Mouse (Mus musculus) midbrain, embryonic 13.5 days (tissue): ENCODE results near the gene Simc1. TPM values are rescaled to one million over a fixed set of nuclear protein-coding genes. Genes with fewer than 3 reads are reported as not detected.

Experiments
- ATAC-seq: fragments of 200-750 bp; cut with Nextera tagmentation; 2 replicates; pipeline ENCODE4 v1.8.0; 2017; ENCODE audit warnings: mild to moderate bottlenecking, moderate TSS enrichment, moderate library complexity
- H3K27ac ChIP-seq: fragments of 300-500 bp; sonication (generic); 2 replicates; pipeline ENCODE4 v1.5.1; 2015; ENCODE audit warnings: inconsistent platforms, mild to moderate bottlenecking, moderate library complexity
- H3K27me3 ChIP-seq: fragments of 300-500 bp; sonication (generic); 2 replicates; pipeline ENCODE4 v1.6.1; 2015; ENCODE audit warnings: mild to moderate bottlenecking, inconsistent platforms
- H3K36me3 ChIP-seq: fragments of 300-500 bp; sonication (generic); 2 replicates; pipeline ENCODE4 v1.6.1; 2015; ENCODE audit warnings: mild to moderate bottlenecking, inconsistent platforms
- H3K4me1 ChIP-seq: fragments of 300-500 bp; sonication (generic); replicated peaks from 2 replicates; pipeline ENCODE4 v1.6.1; 2015; ENCODE audit warnings: inconsistent platforms
- H3K4me2 ChIP-seq: fragments of 300-500 bp; sonication (generic); replicated peaks from 2 replicates; pipeline ENCODE4 v1.6.1; 2015; ENCODE audit warnings: moderate library complexity, mild to moderate bottlenecking, inconsistent platforms
- H3K4me3 ChIP-seq: fragments of 300-500 bp; sonication (generic); replicated peaks from 2 replicates; pipeline ENCODE4 v1.5.1; 2015; ENCODE audit warnings: mild to moderate bottlenecking, inconsistent platforms
- H3K9ac ChIP-seq: fragments of 300-500 bp; sonication (generic); replicated peaks from 2 replicates; pipeline ENCODE4 v1.6.1; 2015; ENCODE audit warnings: mild to moderate bottlenecking, inconsistent platforms
- H3K9me3 ChIP-seq: fragments of 300-500 bp; sonication (generic); 2 replicates; pipeline ENCODE4 v1.6.1; 2016; ENCODE audit warnings: mild to moderate bottlenecking, inconsistent platforms
- WGBS: fragments of 180-500 bp; shearing (Covaris S2); methylation state at CpG from one replicate; pipeline ENCODE4 v1.1.7; 2015; 5-methylcytosine and 5-hydroxymethylcytosine counted together
- polyA plus RNA-seq: library from polyadenylated mRNA; unstranded; fragments of >200 nt; fragmentation: Nextera tagmentation; extraction: Ambion mirVana; gene quantifications from 2 replicates; pipeline ENCODE4 v1.2.1, GENCODE M21; 2015

Gene Simc1
- 18.9 and 21.3 TPM in 2 replicates for polyA plus RNA-seq

DNA sequence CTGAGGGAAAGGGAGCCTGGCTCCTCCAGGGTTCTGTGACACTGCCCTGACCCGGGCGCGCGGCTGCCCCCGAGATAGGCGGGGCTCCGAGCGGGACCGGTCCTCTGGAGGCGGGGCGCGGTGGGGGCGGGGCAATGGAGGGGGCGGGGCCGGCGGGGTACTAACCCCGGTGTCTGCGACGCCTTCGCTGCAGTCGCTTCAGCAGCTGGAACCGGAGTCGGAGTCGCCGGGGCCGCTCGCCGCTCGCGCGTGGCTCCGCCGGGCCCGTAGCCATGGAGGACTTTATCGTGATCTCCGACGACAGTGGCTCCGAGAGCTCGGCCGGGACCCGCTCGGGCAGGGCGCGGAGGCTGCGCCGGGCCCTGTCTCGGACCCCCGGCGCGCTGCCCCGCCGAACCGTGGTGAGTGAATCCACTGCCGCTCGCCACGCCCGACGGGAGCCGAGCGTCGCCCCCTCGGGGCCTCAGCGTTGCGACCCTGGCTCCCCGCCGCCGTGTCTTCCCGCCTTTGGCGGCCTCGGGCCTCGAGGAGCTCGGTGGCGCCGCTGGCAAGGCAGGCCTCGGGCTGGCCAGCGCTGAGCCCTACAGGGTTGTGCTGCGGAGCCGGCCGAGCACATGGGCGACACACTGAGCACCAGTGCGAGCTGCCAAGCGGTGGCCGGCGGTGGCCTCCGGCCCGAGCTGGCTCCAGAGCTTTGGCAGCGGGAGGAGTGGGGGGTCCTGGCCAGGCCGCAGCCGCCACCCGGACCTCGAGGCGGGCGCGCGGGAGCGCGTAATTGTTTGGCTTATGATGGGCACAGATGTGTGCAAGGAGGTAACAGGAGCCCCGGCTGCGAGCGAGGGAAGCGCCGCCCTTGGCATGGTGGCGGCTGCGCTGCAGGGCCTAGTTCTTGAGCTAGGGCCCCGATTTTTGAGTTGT lies at the start of gene Simc1:
Gene Simc1, plus strand, starts transcription at position 176 of the 918 bp plus-strand sequence.
- Histone ChIP-seq H3K4me3 (peak within 1 kb of the TSS; percentile 76), H3K27ac (peak within 1 kb of the TSS; percentile 86), H3K4me2 (peak within 1 kb of the TSS; percentile 81), H3K9ac (peak within 1 kb of the TSS; percentile 89), H3K4me1 (peaks cover 20% of the 10 kb centered on the region), H3K9me3 (no peaks in the 10 kb centered on the region), H3K27me3 (peaks cover 9% of the 10 kb centered on the region; the same call in 1 of the 2 replicates), H3K36me3 (no peaks in the 10 kb centered on the region; the same call in 1 of the 2 replicates)
- under 1% methylated on average over 98 of the region's 105 CpGs for WGBS
- peak; percentile 94 for ATAC-seq

DNA sequence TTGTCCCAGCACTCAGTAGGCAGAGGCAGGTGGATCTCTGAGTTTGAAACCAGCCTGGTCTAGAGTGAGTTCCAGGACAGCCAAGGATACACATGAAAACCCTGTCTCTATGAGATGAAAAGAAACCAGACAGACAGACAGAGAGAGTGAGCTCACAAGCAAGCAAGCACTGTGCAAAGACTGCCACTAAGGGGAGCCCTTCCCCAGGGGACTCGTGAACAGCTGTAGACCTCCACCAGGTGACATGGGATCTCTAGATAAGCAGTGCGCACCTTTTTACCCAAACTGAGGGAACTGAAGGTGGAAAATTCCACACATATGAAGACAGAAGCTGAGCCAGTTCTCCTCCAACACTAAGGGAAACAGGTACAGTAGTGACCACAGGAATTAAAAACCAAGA lies 46.5 kb upstream of the Simc1 start:
- ATAC-seq: no peak
- H3K36me3 ChIP-seq: peaks cover 80% of the 10 kb centered on the region
- 84% methylated on average over 2 of the region's 2 CpGs for WGBS
- H3K4me3 ChIP-seq: no peak overlapping the region
- no peak overlapping the region for H3K27ac ChIP-seq
- H3K9ac ChIP-seq: no peak overlapping the region
- H3K4me2 ChIP-seq: no peak overlapping the region
- no peaks in the 10 kb centered on the region for H3K4me1 ChIP-seq
- H3K9me3 ChIP-seq: no peaks in the 10 kb centered on the region
- no peaks in the 10 kb centered on the region for H3K27me3 ChIP-seq

DNA sequence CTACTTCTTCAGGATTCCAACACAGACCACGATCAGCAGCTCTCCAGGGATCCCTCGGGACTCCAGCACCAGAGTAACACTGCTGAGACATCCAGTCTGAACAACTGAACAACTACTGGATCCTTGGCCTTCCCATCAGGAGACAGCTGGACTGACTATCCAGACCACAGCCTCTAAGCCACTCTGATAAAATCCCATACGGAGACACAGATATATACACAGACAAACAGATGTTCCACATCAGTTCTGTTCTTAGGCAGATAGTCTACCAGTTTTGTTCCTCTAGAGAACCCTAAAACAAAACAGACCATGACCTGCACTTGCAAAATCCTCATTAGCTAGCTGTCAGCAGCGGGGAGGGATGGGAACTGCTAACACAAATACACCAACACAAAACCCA lies 44.3 kb upstream of the Simc1 start:
- no peaks in the 10 kb centered on the region for H3K4me1 ChIP-seq
- H3K4me2 ChIP-seq: no peak overlapping the region
- H3K9me3 ChIP-seq: peaks cover 1% of the 10 kb centered on the region; the same call in 1 of the 2 replicates
- no peak overlapping the region for H3K9ac ChIP-seq
- peaks cover 94% of the 10 kb centered on the region for H3K36me3 ChIP-seq
- ATAC-seq: no peak
- H3K27ac ChIP-seq: no peak overlapping the region
- 91% methylated on average over 4 of the region's 4 CpGs for WGBS
- no peak overlapping the region for H3K4me3 ChIP-seq
- no peaks in the 10 kb centered on the region for H3K27me3 ChIP-seq

DNA sequence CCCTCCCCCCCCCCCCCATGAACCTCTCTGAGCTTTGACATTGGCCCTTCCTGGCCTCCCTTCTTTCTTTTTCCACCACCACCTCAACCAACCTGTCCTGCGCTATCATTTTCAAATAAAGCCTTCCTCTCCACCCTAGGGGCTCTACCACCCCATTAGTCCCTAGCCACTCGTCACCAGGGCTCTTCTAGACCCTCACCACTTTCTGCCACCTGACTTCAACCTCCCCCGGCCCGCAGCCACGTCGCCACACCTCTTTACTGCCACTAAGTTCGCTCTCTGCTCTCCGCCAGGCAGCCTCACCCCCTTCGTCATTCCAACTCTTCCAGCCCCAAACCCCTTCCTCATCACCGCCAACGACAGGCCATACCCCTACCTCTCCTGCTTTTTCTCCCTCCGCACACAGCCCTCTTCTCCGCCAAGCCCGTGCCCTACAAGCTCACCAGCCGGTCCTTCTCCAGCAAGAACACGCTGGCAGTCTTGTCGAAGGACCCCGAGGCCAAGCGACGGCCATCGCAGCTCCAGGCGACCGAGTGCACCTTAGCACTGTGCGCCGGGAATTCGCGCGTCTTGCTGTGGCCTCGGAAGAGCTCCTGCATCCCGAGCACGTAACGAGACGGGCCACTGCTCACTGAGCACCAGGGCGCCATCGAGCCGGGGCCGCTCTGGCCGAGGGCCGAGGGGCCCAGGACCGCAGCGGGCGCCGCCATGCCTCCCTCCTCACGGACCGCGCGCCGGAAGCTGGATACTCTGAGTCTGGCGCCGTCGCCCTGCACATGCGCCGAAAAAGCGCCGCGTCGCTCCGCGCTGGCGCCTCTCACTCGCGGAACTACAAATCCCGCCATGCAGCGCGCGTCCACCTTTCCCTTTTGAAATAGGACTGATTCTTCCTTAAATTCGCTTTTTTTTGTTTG lies 35.2 kb upstream of the Simc1 start, which contains the start of gene Thoc3:
Gene Thoc3, minus strand, starts transcription at position 752 of the 914 bp plus-strand sequence.
- Histone ChIP-seq H3K4me3 (peak within 1 kb of the TSS; percentile 95), H3K36me3 (peaks cover 43% of the 10 kb centered on the region), H3K9ac (peak within 1 kb of the TSS; percentile 88), H3K27ac (peak within 1 kb of the TSS; percentile 51), H3K9me3 (peaks cover 6% of the 10 kb centered on the region; the same call in 1 of the 2 replicates), H3K27me3 (no peaks in the 10 kb centered on the region), H3K4me2 (peak within 1 kb of the TSS; percentile 97), H3K4me1 (peaks cover 17% of the 10 kb centered on the region)
- under 1% methylated on average over 66 of the region's 67 CpGs for WGBS
- ATAC-seq: peak; percentile 99

DNA sequence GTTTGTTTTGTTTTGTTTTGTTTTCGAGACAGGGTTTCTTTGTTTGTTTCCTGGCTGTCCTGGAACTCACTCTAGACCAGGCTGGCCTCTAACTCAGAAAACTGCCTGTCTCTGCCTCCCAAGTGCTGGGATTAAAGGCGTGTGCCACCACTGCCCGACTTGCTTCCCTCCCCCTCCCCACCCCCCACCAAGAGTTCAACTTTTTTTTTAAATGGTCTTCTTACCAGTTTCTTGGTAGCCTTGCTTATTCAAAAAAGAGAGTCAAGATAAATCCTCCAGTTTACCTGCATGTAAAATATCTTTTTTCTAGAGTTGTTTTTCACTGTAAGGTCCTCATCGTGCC lies 34.6 kb upstream of the Simc1 start:
- H3K9ac ChIP-seq: no peak overlapping the region
- WGBS: 19% methylated on average over 4 of the region's 4 CpGs
- ATAC-seq: peak; percentile 82

DNA sequence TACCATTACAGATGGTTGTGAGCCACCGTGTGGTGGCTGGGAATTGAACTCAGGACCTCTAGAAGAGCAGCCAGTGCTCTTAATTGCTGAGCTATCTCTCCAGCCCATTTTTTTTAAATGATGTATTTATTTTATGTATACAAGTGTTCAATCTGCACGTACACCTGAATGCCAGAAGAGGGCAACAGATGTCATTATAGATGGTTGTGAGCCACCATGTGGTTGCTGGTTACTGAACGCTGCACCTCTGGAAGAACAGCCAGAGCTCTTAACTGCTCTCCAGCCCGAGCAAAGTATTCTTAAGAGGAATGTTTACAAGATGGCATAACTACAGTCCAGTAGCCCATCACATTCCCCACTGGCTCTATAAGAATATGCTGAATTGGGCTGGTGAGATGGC lies 31.6 kb upstream of the Simc1 start:
- peaks cover 13% of the 10 kb centered on the region for H3K4me1 ChIP-seq
- no peak overlapping the region for H3K4me2 ChIP-seq
- H3K36me3 ChIP-seq: peaks cover 7% of the 10 kb centered on the region
- ATAC-seq: no peak
- no peaks in the 10 kb centered on the region for H3K9me3 ChIP-seq
- H3K27me3 ChIP-seq: 0 out of 2 replicates have a peak, but pooled peaks cover 3% of the 10 kb centered on the region
- H3K27ac ChIP-seq: no peak overlapping the region
- no peak overlapping the region for H3K9ac ChIP-seq
- 83% methylated on average over 4 of the region's 4 CpGs for WGBS
- no peak overlapping the region for H3K4me3 ChIP-seq

More for the DNA sequence above, 34.6 kb upstream of the Simc1 start:
- 0 out of 2 replicates have a peak, but pooled peaks cover under 1% of the 10 kb centered on the region for H3K27me3 ChIP-seq
- no peak overlapping the region for H3K27ac ChIP-seq
- peaks cover 6% of the 10 kb centered on the region; the same call in 1 of the 2 replicates for H3K9me3 ChIP-seq
- peaks cover 17% of the 10 kb centered on the region for H3K4me1 ChIP-seq
- H3K4me3 ChIP-seq: peak overlapping the region; percentile 95
- peak overlapping the region; percentile 97 for H3K4me2 ChIP-seq
- H3K36me3 ChIP-seq: peaks cover 37% of the 10 kb centered on the region

DNA sequence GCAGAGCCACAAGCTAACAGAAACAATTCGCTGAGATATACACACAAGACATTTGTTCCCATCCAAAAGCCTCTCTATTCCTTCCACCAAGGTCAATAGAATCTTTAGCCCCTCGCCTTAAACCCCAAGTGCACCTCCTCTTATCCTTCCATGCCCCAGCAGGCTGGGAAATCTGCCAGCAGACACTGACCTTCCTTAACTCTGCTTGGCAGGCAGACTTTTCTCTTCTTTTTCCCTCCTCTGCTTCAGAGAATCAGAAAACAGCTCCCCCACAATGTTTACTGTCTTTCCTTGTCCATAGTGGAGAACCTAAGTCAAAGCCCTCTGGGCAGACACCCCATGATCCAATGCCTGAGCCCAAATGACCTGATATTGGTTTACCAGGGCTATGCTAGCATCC lies 28.6 kb upstream of the Simc1 start:
- Histone ChIP-seq H3K36me3 (no peaks in the 10 kb centered on the region), H3K4me3 (no peak overlapping the region), H3K9ac (no peak overlapping the region), H3K4me1 (no peaks in the 10 kb centered on the region), H3K9me3 (no peaks in the 10 kb centered on the region), H3K27ac (no peak overlapping the region), H3K27me3 (0 out of 2 replicates have a peak, but pooled peaks cover 3% of the 10 kb centered on the region), H3K4me2 (no peak overlapping the region)
- 76% methylated on average over 2 of the region's 2 CpGs for WGBS
- ATAC-seq: no peak

DNA sequence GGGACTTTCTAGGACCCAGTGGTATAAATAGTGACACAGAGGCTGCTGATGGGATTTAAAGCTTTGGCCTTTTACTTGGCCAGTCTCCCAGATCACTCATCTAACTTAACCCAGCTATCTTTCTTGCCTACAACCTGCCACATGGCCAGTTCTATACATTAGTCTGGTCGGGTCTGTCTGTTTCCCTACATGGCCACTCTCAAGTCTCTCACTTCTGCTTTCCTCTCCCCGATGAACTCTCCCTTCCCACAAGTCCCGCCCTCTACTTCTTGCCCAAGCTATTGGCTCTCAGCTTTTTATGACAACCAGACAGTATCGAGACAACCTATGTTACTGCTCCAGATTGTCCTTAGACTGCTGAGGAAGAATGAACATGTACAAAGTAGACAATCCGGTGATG lies 27.9 kb upstream of the Simc1 start:
- Histone ChIP-seq H3K36me3 (no peaks in the 10 kb centered on the region), H3K9me3 (no peaks in the 10 kb centered on the region), H3K4me2 (no peak overlapping the region), H3K27me3 (0 out of 2 replicates have a peak, but pooled peaks cover 3% of the 10 kb centered on the region), H3K27ac (no peak overlapping the region), H3K4me3 (no peak overlapping the region), H3K4me1 (no peaks in the 10 kb centered on the region), H3K9ac (no peak overlapping the region)
- WGBS: 86% methylated on average over 5 of the region's 5 CpGs
- no peak for ATAC-seq

DNA sequence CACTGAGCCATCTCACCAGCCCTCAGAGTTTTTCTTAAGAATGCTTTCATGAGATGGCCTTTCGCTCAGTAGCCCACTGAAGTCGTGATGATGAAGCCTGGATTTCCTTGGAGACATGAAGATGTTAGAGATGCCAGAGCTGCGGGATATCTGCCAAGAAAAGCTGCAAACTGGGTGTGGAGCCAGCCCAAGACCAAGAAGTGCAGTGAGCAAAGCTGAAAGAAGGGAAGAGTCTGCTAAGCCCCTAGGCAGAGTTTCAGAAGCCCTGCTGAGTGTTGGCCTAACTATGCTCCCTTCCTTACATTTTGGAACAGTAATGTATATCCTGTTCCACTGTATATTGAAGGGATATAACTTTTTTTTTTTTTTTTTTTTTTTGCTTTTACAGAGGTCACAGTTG lies 24.3 kb upstream of the Simc1 start:
- no peak overlapping the region for H3K27ac ChIP-seq
- no peak overlapping the region for H3K4me3 ChIP-seq
- H3K9ac ChIP-seq: no peak overlapping the region
- ATAC-seq: no peak
- H3K4me1 ChIP-seq: no peaks in the 10 kb centered on the region
- H3K36me3 ChIP-seq: no peaks in the 10 kb centered on the region
- no peaks in the 10 kb centered on the region for H3K9me3 ChIP-seq
- H3K27me3 ChIP-seq: no peaks in the 10 kb centered on the region
- no peak overlapping the region for H3K4me2 ChIP-seq
- 66% methylated on average over 3 of the region's 3 CpGs for WGBS

DNA sequence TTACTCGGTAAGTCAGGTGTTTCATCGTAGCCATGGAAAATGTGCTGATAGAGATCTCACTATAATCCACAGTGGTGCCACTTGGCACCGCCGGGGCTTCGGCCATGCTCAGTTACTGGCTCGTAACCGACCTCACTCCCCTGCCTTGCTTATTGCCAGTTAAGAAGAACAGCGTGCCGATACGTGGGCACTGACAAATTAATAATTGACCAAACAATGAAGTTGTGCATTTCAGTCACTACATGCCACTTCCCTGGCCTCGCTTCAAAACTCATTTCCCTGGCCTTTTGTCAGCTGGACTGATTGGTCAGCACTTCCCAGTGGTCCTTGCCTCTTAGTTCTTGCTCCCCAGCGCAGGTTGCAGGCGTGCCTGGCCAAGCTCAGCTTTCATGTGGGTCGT lies 22.1 kb upstream of the Simc1 start:
- H3K9me3 ChIP-seq: no peaks in the 10 kb centered on the region
- H3K4me3 ChIP-seq: no peak overlapping the region
- no peak for ATAC-seq
- no peaks in the 10 kb centered on the region for H3K4me1 ChIP-seq
- H3K4me2 ChIP-seq: no peak overlapping the region
- H3K36me3 ChIP-seq: no peaks in the 10 kb centered on the region
- no peak overlapping the region for H3K9ac ChIP-seq
- 92% methylated on average over 14 of the region's 14 CpGs for whole genome bisulfite sequencing
- H3K27ac ChIP-seq: no peak overlapping the region
- no peaks in the 10 kb centered on the region for H3K27me3 ChIP-seq

DNA sequence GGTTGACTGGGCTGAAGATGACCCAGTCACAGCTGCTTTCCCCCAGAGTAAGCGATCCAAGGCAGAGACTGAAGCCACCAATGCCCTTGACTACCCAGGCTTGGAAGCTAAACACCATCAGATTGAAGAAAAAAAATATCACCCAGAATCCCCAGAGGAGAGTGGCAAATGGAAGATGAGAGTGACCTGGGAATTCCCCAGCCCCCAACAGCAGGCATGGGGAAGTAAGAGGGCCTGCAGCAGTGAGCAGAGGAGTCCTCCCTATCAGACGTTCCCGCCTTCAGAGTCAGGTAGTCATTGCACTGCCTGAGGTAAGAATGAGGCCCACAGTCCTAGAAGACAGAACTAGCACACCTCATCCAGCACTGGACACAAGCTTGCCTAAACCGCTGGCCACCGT lies 13.2 kb upstream of the Simc1 start:
- Histone ChIP-seq H3K27ac (no peak overlapping the region), H3K4me1 (no peaks in the 10 kb centered on the region), H3K9ac (no peak overlapping the region), H3K4me3 (no peak overlapping the region), H3K9me3 (no peaks in the 10 kb centered on the region), H3K36me3 (no peaks in the 10 kb centered on the region), H3K27me3 (no peaks in the 10 kb centered on the region), H3K4me2 (no peak overlapping the region)
- ATAC-seq: no peak
- whole genome bisulfite sequencing: 87% methylated on average over 5 of the region's 5 CpGs

DNA sequence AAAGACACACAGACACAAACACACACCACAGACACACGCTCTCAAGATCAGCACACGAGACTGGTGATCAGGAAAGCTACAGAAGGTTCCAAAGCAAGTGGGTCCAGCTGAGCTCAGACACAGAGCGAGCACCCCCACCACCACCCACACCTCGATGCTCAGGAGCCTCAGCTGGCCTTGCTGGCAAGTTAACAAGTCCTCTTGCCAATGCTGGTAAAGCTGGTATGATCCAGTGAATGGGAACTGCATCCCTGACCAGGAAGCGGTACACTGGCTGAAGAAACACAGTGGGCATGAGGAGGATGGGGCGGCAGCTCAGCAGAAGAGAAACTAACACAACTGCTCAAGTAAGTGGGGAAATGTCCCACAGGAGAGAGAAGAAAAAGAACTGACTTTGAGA lies 12.2 kb upstream of the Simc1 start:
- Histone ChIP-seq H3K27me3 (no peaks in the 10 kb centered on the region), H3K9ac (no peak overlapping the region), H3K4me3 (no peak overlapping the region), H3K4me2 (no peak overlapping the region), H3K9me3 (no peaks in the 10 kb centered on the region), H3K4me1 (no peaks in the 10 kb centered on the region), H3K27ac (no peak overlapping the region), H3K36me3 (no peaks in the 10 kb centered on the region)
- 85% methylated on average over 6 of the region's 6 CpGs for WGBS
- ATAC-seq: no peak
